Mouse (Mus musculus) retina, embryonic 14.5 days (tissue): ENCODE results near the gene Rangrf.
"Not testable (repeated sequence)": the region's sequence is repeated elsewhere in the genome, so short reads cannot be mapped to it uniquely, and the experiment has no call there.

ENCODE experiments used
- DNase-seq: peaks from one replicate; pipeline ENCODE4 v3.0.0-alpha.2; 2015; ENCODE audit warnings: low spot score

The Rangrf gene

DNA sequence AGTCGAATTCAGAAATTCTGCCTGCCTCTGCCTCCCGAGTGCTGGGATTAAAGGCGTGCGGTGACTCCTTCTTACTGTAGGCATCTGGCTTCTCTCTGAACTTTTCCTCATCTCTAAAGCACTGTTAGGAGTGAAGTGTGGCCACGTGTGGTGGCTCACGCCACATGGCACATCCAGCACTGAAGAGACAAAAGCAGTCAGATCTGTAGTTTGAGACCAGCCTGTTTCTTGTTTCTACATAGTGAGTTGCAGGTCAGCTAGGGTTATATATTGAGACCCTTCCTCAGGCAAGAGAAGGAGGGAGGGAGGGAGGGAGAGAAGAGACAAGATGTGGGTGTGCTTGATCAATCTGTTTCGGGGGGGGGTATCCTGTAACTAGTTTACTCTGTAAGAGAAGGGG lies at the start of gene Rangrf:
TSS of gene Rangrf (minus strand) at position 101 of the 400 bp plus-strand sequence.
- no peak for DNase-seq

DNA sequence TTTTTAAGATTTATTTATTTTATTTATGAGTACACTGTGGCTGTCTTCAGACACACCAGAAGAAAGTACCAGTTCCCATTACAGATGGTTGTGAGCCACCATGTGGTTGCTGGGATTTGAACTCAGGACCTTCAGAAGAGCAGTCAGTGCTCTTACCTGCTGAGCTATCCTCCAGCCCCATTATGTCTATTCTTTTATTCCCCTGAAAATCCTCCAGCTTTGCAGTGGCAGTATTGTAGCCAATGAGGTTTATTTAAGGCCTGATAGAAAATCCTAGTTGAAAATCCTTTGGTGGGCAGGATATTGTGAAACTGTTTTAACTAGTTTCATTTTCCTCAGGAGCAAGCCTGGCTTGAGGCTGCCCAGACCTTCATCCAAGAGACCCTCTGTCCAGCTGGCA lies 45.7 kb upstream of the Rangrf start:
- DNase-seq, result no peak

DNA sequence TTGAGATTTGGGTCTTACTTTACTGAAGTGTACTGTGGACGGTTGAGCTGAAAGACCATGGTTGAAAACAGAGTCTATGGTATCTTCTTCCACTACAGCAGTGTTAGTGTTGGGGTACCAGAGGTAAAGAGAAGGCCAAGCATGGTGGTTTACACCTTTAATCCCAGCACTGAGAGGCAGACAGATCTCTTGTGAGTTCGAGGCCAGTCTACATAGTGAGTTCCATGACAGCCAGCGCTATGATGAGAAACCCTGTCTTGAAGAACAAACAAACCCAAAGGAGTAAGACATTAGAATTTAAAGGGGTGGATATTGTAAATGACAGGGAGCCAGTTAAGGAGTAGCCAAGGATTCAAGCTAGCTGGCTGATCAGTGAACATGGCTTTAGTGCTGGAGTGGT lies 41.8 kb upstream of the Rangrf start:
- no peak for DNase-seq

DNA sequence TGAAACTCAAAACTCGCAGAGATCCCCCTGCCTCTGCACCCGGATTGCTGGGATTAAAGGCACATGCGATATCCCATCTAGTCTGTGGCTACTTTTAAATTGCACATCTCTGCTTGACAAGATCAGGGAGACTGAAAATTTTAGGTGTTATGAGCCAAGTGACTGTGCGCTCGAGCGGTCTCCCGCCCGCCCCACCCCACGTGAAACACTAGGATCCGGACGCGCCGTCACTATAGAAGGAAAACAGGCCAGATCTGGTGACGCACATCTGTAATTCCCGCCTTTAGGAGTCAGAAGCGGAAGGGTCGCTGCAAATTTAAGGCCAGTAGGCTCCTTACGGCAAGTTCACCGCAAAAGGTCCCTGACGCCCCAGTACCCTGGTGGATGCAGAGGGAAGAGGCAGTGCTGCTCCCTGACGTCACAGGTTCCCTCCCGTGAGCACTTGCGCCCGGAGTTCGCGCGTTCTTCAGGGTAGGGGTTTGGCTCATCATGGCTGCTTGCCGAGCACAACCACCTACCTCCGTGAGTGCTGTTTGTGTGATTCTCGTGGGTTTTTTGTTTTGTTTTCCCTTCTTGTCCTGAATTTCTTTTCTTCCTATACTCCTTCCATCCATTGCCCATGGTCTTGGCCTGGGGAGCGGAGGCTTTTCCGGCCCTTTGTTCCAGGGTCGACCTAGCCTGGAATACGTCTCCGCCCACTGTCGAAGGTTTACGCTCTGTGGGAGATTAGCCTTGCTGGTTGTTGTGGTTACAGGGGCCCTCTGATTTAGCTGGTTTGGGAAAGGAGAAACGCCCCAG lies 40.9 kb upstream of the Rangrf start, which contains the start of gene Ctc1:
TSS of gene Ctc1 (plus strand) at position 268 of the 798 bp plus-strand sequence.
- DNase-seq, result peak; percentile 94

DNA sequence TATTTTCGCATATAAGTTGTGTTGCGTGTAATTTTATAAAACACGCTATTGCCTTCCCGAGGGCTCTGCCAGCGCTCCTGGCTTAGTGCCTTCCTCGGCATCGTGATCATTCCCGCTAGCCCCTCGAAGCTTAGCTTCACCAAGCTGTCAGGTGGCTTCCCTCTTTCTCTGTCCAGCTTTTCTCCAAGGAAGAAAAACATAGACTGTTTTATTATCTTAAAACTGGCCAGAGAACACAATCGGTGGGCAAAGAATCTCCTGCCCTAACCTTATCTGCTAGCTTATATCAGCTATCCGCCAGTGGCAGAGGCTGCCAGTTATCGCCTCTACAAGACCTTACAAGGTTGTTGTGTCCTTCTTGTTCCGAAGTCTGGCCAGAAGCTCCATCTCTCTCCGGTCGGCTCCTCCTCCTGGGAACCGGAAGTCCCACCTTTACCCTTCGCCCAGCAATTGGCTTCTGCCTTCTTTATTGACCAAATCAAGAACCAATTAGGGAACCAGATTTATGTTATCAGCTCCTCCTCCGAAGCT lies 37.2 kb upstream of the Rangrf start:
- DNase-seq, result peak; percentile 93

DNA sequence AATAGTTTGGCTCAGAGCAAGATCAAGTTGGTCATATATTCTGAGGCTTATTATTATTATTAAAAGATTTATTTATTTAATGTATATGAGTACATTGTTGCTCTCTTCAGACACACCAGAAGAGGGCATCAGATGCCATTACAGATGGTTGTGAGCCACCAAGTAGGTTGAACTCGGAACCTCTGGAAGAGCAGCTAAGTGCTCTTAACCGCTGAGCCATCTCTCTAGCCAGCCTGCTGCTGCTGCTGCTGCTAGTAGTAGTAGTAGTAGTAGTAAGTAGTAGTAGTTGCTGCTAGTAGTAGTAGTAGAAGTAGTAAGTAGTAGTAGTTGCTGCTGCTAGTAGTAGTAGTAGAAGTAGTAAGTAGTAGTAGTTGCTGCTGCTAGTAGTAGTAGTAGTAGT lies 36.5 kb upstream of the Rangrf start:
- DNase-seq, result peak; percentile 1

DNA sequence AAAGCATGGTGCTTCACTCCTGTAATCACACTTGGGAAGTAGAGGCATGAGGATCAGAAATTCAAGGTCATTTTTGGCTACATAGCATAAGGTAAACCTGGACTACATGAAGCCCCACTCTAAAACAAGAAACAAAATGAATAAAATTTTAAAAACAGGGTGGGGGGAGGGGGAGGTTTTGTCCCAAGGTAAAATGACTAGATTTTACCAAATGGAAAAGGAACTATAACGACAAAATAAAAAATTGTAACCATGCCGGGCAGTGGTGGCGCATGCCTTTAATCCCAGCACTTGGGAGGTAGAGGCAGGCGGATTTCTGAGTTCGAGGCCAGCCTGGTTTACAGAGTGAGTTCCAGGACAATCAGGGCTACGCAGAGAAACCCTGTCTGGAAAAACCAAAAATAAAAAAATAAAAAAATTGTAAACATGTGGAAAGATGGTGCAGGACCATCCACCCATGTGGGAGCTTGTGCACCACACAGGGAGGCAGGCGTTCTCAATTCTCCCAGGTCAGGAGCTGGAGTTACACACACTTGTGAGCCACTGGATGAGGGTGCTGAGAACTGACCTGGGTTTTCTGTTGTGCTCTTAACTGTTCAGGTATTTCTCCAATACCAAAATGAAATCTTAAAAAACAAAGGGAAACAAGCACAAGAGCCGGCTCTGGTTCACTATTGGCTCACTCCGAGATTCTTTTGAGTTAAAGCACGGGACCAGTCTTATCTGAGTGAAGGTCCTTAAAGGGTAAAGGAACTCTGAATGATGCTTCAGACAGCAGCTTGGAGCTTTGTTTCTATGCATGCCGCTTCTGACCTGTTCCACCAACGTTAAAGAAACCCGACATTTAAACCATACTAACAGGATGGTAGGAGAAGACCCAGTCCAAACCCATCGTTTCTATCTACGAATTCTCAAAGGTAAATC lies 35.7 kb upstream of the Rangrf start:
- DNase-seq, result peak; percentile 1

DNA sequence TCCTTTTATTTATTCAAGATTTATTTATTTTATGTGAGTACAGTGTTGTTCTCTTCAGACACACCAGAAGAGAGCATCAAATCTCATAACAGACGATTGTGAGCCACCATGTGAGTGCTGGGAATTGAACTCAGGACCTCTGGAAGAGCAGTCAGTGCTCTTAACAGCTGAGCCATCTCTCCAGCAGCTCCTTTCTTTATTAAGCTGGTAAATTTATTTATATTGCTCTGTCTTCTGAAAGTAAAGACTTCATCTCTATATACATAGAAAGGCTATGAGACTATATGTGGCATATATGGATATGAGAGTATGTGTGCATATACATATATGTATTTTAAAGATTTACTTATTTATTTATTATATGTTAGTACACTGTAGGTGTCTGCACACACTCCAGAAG lies 34.5 kb upstream of the Rangrf start:
- DNase-seq, result peak; percentile 3

DNA sequence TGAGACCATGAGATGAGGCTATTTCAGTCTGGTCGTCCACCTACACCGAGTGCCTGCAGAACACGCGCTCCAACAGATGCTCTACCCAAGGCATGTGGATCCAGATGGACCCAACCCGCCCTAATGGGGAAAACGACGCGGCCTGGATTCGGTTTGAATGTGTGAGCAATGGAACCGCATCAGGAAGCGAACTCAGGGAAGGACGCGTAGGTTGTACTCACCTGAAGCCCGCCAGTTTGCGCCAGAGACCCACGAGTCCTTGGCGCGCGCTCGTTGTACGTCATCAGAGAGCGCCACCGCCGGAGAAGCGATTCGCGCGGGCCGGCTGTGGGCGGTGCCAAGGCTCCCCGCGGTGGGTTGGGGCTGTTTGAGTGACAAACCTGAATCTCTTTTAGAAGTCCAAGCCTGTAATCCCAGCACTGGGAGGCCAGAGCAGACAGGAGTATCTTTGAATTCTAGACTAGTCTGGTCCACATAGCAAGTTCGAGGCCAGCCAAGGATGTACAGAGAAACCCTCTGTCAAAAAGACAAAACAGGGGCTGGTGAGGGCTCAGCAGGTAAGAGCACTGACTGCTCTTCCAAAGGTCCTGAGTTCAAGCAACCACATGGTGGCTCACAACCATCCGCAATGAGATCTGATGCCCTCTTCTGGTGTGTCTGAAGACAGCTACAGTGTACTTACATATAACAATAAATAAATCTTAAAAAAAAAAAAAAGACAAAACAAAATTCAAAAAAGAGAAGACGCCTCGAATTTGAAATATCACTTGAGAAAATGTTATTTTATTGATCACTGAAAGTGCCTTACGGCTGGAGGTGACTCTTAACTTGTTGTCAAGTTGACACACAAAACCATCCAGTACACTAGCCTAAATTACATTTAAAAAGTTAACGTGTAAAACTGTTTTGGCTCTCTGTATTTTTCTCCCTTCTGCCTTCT lies 33.5 kb upstream of the Rangrf start, which contains the start of gene Pfas:
TSS of gene Pfas (minus strand) at position 279 of the 940 bp plus-strand sequence.
- peak; percentile 96 for DNase-seq

DNA sequence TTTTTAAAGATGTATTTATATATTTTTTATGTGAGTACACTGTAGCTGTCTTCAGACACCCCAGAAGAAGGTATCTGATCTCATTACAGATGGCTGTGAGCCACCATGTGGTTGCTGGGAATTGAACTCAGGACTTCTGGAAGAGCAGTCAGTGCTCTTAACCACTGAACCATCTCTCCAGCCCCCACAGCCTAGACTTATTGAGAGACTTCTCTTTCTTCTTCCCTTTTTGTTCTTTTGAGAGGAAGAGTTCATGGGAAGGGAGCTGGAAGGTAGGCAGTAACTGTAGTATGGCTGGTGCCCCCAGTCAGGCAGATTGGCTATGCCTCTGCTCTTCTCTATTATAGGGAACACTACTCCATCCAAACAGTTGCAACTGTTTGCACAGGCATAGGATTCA lies 31.6 kb upstream of the Rangrf start:
- not testable (repeated sequence) for DNase-seq

DNA sequence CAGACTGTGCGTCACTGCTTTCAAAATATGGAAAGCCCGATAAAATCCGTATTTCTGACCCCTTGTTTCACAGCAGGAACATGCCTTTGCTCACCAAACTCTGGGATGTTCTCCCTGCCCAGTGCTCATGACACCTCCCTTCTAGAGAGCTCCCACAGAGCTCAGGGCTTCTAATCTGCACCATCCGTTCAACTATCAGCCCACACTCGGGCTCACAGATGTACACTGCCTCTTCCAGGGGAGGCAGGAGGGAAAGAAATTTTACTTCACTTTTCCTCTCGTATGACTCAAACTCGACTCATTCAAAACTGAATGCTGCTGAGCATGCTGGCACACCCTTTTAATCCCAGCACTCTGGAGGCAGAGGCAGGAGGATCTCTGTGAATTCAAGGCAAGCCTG lies 30.2 kb upstream of the Rangrf start:
- no peak for DNase-seq

DNA sequence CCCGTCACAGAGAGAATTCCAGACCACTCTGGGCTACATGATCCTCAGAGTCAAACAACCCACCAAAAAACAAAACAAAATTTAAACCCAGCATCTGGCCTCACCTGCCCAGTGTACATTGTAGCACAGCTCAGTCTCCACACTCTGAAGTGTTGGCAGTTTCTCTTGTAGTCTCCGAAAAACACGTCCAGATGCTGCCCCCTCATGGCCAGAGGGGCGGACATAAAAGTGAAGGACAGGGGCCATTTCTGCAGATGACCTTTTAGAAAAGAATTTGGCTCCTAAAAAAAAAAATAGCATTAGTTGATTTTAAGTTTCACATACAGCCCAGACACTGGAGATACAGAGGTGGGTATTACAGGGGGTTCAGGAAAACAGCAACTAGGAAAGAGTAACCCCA lies 28.6 kb upstream of the Rangrf start:
- peak; percentile 23 for DNase-seq

DNA sequence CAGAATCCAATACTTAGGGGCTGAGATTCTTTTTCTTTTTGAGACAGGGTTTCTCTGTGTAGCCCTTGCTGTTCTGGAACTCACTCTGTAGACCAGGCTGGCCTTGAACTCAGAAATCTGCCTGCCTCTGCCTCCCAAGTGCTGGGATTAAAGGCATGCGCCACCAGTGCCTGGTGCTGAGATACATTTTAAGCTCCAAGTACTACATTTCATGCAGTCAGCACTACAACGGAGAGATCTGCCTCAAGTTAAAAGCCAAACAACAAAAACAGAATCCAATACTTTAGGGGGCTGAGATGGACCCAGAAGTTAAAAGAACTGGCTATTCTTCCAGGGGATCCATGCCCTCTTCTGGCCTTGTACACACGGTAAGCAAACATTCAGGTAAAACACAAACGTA lies 27.8 kb upstream of the Rangrf start:
- DNase-seq, result not testable (repeated sequence)

DNA sequence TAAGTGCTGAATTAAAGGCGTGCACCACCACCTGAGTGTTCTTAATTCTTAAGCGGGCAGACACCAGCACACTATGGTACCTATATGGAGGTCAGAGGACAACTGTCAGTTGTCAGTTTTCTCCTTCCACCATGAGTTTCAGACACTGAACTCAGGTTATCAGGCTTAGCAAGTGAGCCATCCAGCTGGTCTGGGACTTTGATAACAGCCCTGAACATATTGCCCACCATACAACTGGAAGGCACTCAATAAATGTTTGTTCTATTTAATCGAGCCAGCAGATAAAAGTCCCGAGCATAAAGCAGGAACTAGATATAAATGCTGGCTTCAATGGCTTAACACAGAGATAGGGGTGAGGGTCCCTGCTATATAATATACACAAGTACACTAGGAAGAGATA lies 22.1 kb upstream of the Rangrf start:
- no peak for DNase-seq

DNA sequence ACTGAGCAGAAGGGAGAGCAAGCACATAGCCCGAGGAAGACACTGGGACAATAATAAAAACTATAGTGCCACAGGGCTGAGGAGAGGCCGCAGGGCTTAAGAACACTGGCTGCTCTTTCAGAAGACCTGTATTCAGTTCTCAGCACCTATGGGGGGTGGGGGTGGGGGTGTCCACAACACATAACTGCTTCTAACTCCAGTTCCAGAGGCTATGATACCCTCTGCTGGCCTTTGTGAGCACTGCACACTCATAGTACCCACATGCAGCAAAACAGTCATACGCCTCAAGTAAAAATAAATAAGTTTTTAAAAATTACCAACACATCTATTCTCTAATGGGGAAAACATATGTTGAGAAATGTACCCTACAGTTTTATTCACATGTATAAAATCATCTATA lies 19.4 kb upstream of the Rangrf start:
- peak; percentile 14 for DNase-seq

DNA sequence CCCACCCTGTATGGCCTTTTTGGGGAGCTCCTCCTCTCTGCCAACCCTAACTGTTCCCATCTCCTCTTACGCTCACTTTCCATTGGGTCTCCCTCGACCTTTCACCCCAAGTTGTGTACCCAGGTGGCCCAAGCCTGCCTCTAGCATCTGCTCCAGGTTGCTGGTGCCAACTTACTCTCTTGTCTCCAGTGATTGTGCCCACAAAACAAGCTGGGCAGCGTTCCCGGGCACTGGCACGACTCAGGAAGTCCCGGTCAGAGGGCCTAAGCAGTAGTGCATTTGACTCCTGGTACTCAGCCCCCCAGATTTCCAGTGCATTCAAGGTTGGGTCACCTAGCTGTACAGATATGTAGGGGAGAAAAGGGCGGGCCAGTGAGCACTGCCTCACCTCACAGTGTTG lies 18.1 kb upstream of the Rangrf start:
- DNase-seq, result no peak

DNA sequence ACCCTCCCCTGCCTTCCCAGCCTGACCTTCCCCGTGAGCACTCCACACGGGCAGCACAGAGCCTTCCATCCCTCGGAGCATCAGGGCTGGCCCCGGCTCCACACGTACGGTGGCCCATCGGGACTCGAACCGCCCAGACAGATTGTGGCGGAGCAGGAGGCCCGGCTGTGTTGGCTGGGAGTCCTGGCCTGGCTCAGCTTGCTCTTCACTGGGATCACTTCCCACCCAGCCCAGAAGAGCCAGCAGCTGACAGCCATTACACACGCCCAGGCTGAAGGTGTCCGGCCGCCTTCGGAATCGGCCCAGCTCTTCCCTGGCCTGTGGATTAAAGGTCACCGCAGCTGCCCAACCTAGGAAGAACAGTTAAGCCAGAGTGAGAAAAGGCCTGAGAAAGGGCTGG lies 13.4 kb upstream of the Rangrf start:
- DNase-seq, result no peak

DNA sequence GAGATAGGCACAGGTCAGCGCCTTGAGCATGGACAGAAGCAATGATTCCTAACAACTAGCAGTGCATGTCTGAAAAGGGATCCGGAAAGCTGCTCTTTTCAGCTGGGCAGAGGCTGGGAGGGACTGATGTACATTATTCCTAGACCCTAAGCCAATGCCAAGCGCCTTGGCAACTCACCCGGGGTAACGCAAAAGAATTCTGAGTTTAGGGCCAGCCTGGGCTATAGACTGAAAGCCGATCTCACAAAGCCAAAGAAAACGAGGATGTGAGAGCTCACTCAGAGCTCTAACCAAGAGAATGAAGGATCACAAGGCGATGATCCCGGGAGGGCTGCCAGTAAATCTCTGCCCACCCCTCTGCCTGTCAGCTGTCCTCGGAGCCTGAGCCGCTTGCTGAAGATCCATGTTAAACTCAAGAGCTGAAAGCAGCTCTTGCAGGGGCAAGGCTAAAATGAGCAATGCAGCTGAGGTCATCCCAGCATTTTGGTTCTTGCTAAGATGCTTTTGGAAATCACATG lies 12.4 kb upstream of the Rangrf start:
- no peak for DNase-seq

DNA sequence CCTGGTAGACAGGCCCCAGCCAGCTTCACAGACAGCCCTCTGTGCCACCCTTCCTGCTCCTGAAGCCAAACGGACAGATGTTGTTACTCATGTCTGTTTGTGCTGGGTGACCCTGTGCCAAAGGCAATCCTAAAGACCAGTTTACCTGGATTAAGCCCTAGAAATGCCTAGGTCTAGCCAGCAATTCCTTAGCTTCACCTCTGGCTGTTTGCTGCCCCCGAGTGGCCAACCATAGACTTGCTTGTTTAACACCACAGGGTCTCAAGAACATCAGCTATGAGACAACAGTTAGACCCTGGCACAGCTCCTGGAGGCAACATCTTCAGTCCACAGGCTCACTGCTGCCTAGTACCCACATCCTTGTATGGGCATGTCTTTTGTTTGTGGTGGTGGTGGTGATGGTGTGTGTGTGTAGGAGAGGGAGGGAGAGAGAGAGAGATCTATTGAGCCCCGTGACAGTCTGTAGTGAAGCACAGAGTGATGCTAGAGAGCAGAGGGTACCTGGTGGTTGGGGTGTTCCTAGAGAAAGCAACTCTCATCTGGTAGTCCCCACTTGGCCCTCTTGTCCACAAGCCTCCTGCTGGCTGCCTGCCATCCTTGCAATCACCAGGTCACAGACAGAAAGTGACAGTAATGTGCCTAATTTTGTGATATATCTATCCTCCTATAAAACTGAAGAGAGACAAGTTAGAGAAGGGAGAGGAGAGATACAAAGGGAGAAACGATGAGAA lies 7.8 kb upstream of the Rangrf start:
- peak; percentile 87 for DNase-seq

DNA sequence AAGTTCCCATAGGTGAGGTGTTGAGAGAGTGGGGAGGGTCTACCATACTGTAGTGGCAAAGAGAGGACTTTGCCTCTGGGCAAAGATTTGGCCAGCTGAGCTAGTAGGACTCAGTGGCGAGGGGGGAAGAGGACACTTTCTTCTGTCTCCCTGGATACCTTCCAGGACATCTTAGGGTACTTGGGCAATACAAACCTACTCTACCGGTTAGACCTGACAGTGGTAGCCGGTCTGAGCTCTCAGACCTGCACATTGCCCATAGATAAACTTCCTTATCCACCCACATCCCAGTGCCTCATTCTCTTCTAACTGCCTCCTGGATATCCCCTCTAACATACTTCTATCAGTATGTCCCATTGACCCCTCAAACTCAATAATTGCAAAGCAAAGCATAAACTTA lies 5.9 kb upstream of the Rangrf start:
- no peak for DNase-seq

DNA sequence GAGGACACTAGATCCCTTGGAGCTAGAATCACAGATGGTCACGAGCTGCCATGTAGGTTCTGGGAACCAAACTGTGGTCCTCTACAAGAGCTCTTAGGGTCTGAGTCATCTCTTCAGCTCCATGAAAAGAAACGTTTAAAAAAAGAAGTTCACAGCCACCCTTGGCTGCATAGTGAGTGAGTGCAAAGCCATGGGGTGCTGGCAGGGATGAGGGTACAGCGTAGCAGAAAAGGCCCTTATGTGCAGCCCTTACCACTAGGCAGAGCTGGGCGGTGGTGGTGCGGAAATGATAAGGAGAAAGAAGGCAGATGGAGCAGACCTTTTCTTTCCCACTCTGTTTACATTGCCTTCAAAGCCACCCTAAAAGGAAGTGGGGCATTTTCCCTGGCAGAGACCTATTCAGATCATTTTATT lies 4.3 kb upstream of the Rangrf start:
- DNase-seq, result no peak
